18 mouse cellular contexts compared by ENCODE assay signal in genomic region chr7:51887678-51888567, GRCm38 (mm10). TPM values are rescaled to one million over a fixed set of nuclear protein-coding genes. Genes with fewer than 3 reads are reported as not detected.
A peak's percentile ranks its signal among the peaks of the same experiment; 100 is the strongest.
DNase-seq lines count a peak whose midpoint lies in the region; ATAC-seq lines count a peak whose summit lies in the region.
"Had no signal": no experiment of that assay in that cellular context is flagged by ENCODE, and none has a peak within 500 bp of the region (broad histone marks: within the 10 kb centered on the region; RNA-seq: fewer than 3 reads in every experiment).

No protein-coding gene starts in this region.

- H3K36me3 ChIP-seq in kidney, embryonic 16.5 days (ENCODE audit: insufficient read depth, low read length) = no peaks in the 10 kb centered on the region
- no peaks in the 10 kb centered on the region for H3K36me3 ChIP-seq in limb, embryonic 15.5 days
- H3K36me3 ChIP-seq in forebrain, embryonic 13.5 days (ENCODE audit: poor library complexity, severe bottlenecking) = no peaks in the 10 kb centered on the region
- H3K36me3 ChIP-seq: embryonic facial prominence, embryonic 12.5 days; forebrain, embryonic 15.5 days; heart, embryonic 13.5 days; hindbrain, embryonic 15.5 days; midbrain, embryonic 10.5 days; neural tube, embryonic 13.5 days had no signal

- H3K9ac ChIP-seq in kidney, embryonic 16.5 days (replicated peaks; ENCODE audit: low read length) = no peak overlapping the region
- no peak overlapping the region for H3K9ac ChIP-seq in limb, embryonic 15.5 days
- H3K9ac ChIP-seq in forebrain, embryonic 13.5 days = no peak overlapping the region
- H3K9ac ChIP-seq: embryonic facial prominence, embryonic 12.5 days; forebrain, embryonic 15.5 days; heart, embryonic 13.5 days; hindbrain, embryonic 15.5 days; neural tube, embryonic 13.5 days had no signal

- H3K27ac ChIP-seq in kidney, embryonic 16.5 days (ENCODE audit: low read length) = peak overlapping the region; percentile 80; the same call in 1 of the 2 replicates
- H3K27ac ChIP-seq in limb, embryonic 15.5 days = peak overlapping the region; percentile 60
- no peak overlapping the region for H3K27ac ChIP-seq in forebrain, embryonic 13.5 days
- H3K27ac ChIP-seq: embryonic facial prominence, embryonic 12.5 days; forebrain, embryonic 15.5 days; heart, embryonic 13.5 days; hindbrain, embryonic 15.5 days; midbrain, embryonic 10.5 days; neural tube, embryonic 13.5 days had no signal

- no peaks in the 10 kb centered on the region for H3K9me3 ChIP-seq in kidney, embryonic 16.5 days (ENCODE audit: low read length)
- no peaks in the 10 kb centered on the region for H3K9me3 ChIP-seq in limb, embryonic 15.5 days
- no peaks in the 10 kb centered on the region for H3K9me3 ChIP-seq in forebrain, embryonic 13.5 days (replicated peaks)
- H3K9me3 ChIP-seq: embryonic facial prominence, embryonic 12.5 days; forebrain, embryonic 15.5 days; heart, embryonic 13.5 days; hindbrain, embryonic 15.5 days; midbrain, embryonic 10.5 days; neural tube, embryonic 13.5 days had no signal

- peaks cover 11% of the 10 kb centered on the region for H3K4me1 ChIP-seq in kidney, embryonic 16.5 days (ENCODE audit: insufficient read depth, low read length)
- peaks cover 7% of the 10 kb centered on the region for H3K4me1 ChIP-seq in limb, embryonic 15.5 days
- H3K4me1 ChIP-seq in forebrain, embryonic 13.5 days = no peaks in the 10 kb centered on the region
- H3K4me1 ChIP-seq: forebrain, embryonic 15.5 days; heart, embryonic 13.5 days; hindbrain, embryonic 15.5 days; midbrain, embryonic 10.5 days; neural tube, embryonic 13.5 days had no signal

- DNase-seq in adrenal gland, adult 2 months = peak; percentile 46
- DNase-seq in adrenal gland, postnatal 10 days = no peak
- peak; percentile 43 for DNase-seq in forelimb bud, embryonic 11.5 days (ENCODE audit: low read depth, low spot score)
- DNase-seq in T-cell, adult 2 months (ENCODE audit: low spot score) = no peak
- no peak for DNase-seq in gastrocnemius, adult 8-10 months (ENCODE audit: low spot score in 2 of 2)
- DNase-seq: B cell, adult 2 months; cerebellum, adult 8-10 months; gastrocnemius, postnatal 25 days; lung, adult 2 months had no signal

- peak; percentile 88 for ATAC-seq in kidney, embryonic 16.5 days (ENCODE audit: low FRiP score, low TSS enrichment)
- ATAC-seq in limb, embryonic 15.5 days (ENCODE audit: insufficient number of reproducible peaks, low FRiP score, low TSS enrichment, low read depth) = no peak
- ATAC-seq in forebrain, embryonic 13.5 days = no peak
- ATAC-seq: forebrain, embryonic 15.5 days had no signal

- H3K4me3 ChIP-seq in kidney, embryonic 16.5 days (ENCODE audit: low read length) = peak overlapping the region; percentile 18; the same call in 1 of the 2 replicates
- H3K4me3 ChIP-seq in limb, embryonic 15.5 days = no peak overlapping the region
- H3K4me3 ChIP-seq in forebrain, embryonic 13.5 days = no peak overlapping the region
- H3K4me3 ChIP-seq: embryonic facial prominence, embryonic 12.5 days; forebrain, embryonic 15.5 days; heart, embryonic 13.5 days; hindbrain, embryonic 15.5 days; midbrain, embryonic 10.5 days; neural tube, embryonic 13.5 days had no signal

- no peaks in the 10 kb centered on the region for H3K27me3 ChIP-seq in kidney, embryonic 16.5 days (ENCODE audit: insufficient read depth, low read length)
- no peaks in the 10 kb centered on the region for H3K27me3 ChIP-seq in limb, embryonic 15.5 days
- no peaks in the 10 kb centered on the region for H3K27me3 ChIP-seq in forebrain, embryonic 13.5 days
- H3K27me3 ChIP-seq: embryonic facial prominence, embryonic 12.5 days; forebrain, embryonic 15.5 days; heart, embryonic 13.5 days; hindbrain, embryonic 15.5 days; neural tube, embryonic 13.5 days had no signal

- peak overlapping the region; percentile 20 for H3K4me2 ChIP-seq in kidney, embryonic 16.5 days (replicated peaks; ENCODE audit: low read depth, low read length)
- no peak overlapping the region for H3K4me2 ChIP-seq in limb, embryonic 15.5 days
- H3K4me2 ChIP-seq in forebrain, embryonic 13.5 days = no peak overlapping the region
- H3K4me2 ChIP-seq: embryonic facial prominence, embryonic 12.5 days; forebrain, embryonic 15.5 days; heart, embryonic 13.5 days; hindbrain, embryonic 15.5 days; neural tube, embryonic 13.5 days had no signal

- 31% methylated on average over 11 of the region's 11 CpGs for WGBS in kidney, embryonic 16.5 days
- WGBS in limb, embryonic 15.5 days = 50% methylated on average over 11 of the region's 11 CpGs
- WGBS in forebrain, embryonic 13.5 days = 90% methylated on average over 11 of the region's 11 CpGs

RNA-seq across cellular contexts. Expression of gene Fancf, which starts 25.9 kb away (rescaled TPM):
- total RNA-seq in adrenal gland, adult 2 months (2021) = 1 to 10 TPM; 8.2 to 10.0 TPM
- polyA plus RNA-seq in adrenal gland, adult 2 months (2012; rRNA removed) = 15.1 and 21.6 TPM in 2 replicates
- 1 to 10 TPM; 6.8 to 7.6 TPM for total RNA-seq in adrenal gland, postnatal 10 days (2021)
- 2.8 and 3.3 TPM in 2 replicates for polyA plus RNA-seq in kidney, embryonic 16.5 days (2015; fragmentation: Nextera tagmentation; extraction: Ambion mirVana)
- 10.0 and 15.3 TPM in 2 replicates for polyA plus RNA-seq in limb, embryonic 15.5 days (2015; fragmentation: Nextera tagmentation; extraction: Ambion mirVana)
- 1 to 10 TPM in 3 of 4 experiments, under 1 TPM in 1; 0.89 to 2.2 (median 1.4) TPM for total RNA-seq in gastrocnemius, adult 8-10 months (2022)
- polyA plus RNA-seq in forebrain, embryonic 13.5 days (2015; fragmentation: Nextera tagmentation; extraction: Ambion mirVana) = 3.6 and 5.2 TPM in 2 replicates

RNA-seq across cellular contexts. Expression of gene Gas2, which starts 26.1 kb away (rescaled TPM):
- 10 to 100 TPM; 36.2 to 45.1 TPM for total RNA-seq in adrenal gland, adult 2 months (2021)
- polyA plus RNA-seq in adrenal gland, adult 2 months (2012; rRNA removed) = 12.2 and 12.6 TPM in 2 replicates
- total RNA-seq in adrenal gland, postnatal 10 days (2021) = 10 to 100 TPM; 30.3 to 30.8 TPM
- 122 and 141 TPM in 2 replicates for polyA plus RNA-seq in kidney, embryonic 16.5 days (2015; fragmentation: Nextera tagmentation; extraction: Ambion mirVana)
- polyA plus RNA-seq in limb, embryonic 15.5 days (2015; fragmentation: Nextera tagmentation; extraction: Ambion mirVana) = 156 and 208 TPM in 2 replicates
- total RNA-seq in gastrocnemius, adult 8-10 months (2022) = 1 to 10 TPM; 3.0 to 5.3 (median 3.2) TPM
- polyA plus RNA-seq in forebrain, embryonic 13.5 days (2015; fragmentation: Nextera tagmentation; extraction: Ambion mirVana) = 22.8 and 25.0 TPM in 2 replicates

Comparison
In these comparisons a context has a peak if more than half of its experiments do, and no peak if none do; other contexts are left out.
1. DNase-seq: peak in adrenal gland, adult 2 months (single experiment) and forelimb bud, embryonic 11.5 days (single experiment); none in adrenal gland, postnatal 10 days (single experiment), T-cell, adult 2 months (single experiment) and gastrocnemius, adult 8-10 months (0 of 2).